Mouse (Mus musculus) spleen, postnatal 4 days (tissue): ENCODE results near the gene Stk17b.
"Not testable (repeated sequence)": the region's sequence is repeated elsewhere in the genome, so short reads cannot be mapped to it uniquely, and the experiment has no call there.

Source experiments
- DNase-seq, 2 experiments: peaks; one replicate each; pipeline ENCODE4 v3.0.0; 2022; ENCODE audit warnings: low spot score in 2 of 2

Stk17b gene

DNA sequence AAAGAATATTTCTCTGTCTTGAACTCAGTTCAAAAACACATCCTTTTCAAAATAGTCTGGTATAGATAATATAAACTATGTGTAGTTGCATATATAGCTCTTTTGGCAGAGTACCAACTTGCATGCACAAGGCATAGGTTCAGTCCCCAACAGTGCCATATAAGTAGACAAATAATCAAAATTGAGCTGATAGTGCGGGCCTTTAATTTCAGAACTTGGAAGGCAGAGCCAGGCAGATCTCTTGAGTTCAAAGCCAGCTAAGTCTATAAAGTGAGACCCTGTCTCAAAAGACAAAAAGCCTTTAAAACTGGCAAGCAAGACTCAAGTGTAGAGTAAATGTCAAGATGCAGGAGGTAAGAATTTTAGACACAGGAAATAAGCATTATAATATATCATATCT lies 2.1 kb downstream of the Stk17b start:
- no peak for DNase-seq

DNA sequence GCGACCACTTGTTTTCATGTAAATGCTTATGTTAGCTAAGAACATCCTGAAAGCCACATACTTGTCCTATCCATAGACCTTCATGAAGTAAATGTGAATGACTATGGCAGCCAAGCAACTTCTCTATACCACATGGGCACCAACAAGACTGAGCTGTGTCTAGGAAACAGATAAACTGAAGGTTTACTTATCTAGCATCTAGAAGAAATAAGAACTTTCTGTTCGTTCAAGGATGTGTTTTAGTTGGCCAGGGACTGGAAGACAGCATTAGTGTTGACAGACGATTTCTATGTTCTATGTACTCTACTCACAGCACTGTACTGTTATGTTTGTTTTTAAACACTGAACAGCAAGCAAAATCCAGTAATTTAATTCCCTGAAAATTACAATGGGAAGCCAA lies 2.9 kb downstream of the Stk17b start:
- no peak for DNase-seq

- DNase-seq = no peak
Measured at GRCm38 (mm10) chr1:53781311-53781710, 3.7 kb downstream of the Stk17b start.

DNA sequence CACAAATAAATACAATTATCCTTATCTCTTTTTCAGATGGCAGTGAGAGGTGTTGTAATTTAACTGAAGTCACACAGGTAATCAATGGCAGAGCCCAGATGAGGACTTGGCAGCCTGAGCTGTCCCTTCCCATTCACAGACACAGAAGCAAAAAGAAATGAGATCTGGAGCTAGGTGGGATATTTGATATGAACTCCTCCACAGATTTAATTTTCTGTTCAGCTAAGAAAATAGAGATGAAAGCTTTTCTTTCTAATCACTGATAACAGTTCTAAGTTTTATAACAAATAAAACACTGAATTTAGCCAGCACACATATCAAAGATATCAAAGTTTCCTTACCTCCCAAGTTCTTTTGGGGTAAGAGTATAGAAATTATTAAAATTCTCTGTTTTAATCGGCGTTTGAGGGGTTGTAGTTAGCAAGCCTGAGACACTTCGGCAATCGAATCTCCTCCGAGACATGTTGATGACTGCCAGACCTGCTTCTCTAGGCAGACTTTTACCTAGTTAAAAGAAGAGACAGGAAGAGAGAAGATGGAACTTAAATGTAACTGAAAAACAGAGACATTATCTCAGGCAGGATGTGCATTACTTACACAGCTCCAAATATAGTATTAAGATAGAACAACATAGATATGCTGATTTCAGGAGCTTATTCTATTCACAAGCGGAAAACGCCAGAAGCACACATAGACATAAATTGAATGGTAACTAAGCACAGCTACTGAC lies 8.7 kb downstream of the Stk17b start:
- no peak for DNase-seq

DNA sequence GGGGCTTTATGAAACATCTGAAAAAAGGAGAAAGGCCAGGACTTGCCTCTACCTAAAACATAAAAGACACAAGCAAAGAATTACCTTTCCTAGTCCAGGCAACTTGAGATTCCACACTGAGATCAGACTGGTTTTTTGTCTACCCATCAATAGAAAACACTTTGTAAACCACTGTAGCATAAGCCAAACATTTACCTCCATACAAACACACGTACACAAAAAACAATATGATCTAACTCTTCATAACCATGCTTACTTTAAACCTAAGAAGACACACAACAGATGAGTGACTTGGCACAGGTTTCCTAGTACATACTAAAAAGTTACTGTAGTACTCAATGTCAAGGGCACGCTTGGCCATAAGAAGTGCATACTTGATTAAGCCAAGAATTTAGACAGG lies 9.5 kb downstream of the Stk17b start:
- no peak for DNase-seq

GRCm38 (mm10) chr1:53775036-53775435 lies 10.0 kb downstream of the Stk17b start:
- DNase-seq = no peak

GRCm38 (mm10) chr1:53774571-53774970 lies 10.5 kb downstream of the Stk17b start:
- no peak for DNase-seq

- peak; percentile 70 to 74 for DNase-seq
Measured at GRCm38 (mm10) chr1:53773994-53774393, 11.0 kb downstream of the Stk17b start.

GRCm38 (mm10) chr1:53772967-53773366 lies 12.1 kb downstream of the Stk17b start:
- no peak for DNase-seq

DNA sequence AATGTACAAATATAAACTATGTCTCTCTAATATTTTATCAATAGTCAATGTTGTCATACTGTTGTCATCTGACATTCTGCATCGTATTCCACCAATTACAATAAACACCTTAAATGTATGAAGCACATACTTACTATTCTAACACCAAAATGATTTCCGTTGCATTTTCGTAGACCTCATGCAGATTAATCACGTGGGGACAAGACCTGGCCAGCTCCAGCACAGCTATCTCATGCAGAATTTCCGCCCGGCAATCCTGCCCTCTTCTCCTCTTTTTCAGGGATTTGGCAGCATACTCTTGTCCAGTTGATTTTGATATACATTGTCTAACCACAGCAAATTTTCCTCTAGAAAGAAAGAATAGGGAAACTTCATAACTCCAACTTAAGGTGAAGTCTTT lies 13.5 kb downstream of the Stk17b start:
- DNase-seq = no peak

DNA sequence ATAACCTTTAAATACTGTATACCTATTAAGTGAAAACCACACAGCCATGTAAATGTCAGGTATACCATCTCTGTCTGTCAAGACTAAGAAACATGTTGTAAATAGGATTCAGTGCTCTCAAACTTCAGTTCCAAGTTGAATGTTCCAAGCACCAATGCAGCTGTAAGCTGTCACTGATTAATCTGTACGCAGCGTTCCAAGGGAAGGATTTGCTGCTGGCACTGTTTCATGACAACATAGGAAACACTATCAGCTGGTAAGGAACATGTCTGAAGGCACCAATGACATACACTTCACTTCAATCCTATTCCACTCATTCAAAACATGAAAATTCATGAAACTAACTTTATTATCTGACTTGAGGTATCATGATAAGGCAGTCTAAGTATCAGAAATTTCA lies 18.9 kb downstream of the Stk17b start:
- no peak for DNase-seq

- DNase-seq = no peak
Measured at GRCm38 (mm10) chr1:53757316-53757715, 27.7 kb downstream of the Stk17b start.

DNA sequence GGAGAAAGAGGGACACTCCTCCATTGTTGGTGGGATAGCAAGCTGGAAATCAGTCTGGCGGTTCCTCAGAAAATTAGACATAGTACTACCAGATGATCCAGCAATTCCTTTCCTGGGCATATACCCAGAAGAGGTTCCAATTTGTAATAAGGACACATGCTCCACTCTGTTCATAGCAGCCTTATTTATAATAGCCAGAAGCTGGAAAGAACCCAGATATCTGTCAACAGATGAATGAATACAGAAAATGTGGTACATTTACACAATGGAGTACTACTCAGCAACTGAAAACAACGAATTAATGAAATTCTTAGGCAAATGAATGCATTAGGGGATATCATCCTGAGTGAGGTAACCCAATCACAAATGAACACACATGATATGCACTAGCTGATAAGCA lies 31.5 kb downstream of the Stk17b start:
- not testable (repeated sequence) for DNase-seq

- no peak for DNase-seq
Measured at GRCm38 (mm10) chr1:53751144-53751543, 33.9 kb downstream of the Stk17b start.

- not testable (repeated sequence) for DNase-seq
Measured at GRCm38 (mm10) chr1:53750697-53751096, 34.3 kb downstream of the Stk17b start.

DNA sequence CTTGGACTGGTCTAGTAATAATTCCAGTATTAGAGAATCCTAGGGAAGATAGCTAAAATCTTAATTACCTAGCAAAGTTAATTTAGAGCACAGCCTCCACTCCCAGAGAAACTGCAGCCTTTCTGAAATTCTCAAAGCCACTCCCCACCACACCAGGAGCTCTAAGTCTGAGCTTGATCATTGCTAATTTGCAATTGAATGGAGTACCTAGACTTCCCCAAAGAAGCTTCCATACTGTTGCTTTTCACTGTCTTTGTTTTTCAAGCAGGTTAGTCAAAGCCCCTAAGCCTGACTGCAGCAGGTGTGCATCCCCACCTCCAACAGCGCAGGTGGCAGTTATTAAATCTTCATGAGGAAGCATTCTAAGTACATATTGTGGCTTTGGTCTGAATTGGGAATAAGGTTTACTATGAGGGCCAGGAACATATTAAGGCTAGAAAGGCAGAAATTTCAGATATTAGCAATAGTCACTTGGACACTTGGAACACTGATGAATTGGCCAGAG lies 35.1 kb downstream of the Stk17b start:
- DNase-seq = not testable (repeated sequence)

DNA sequence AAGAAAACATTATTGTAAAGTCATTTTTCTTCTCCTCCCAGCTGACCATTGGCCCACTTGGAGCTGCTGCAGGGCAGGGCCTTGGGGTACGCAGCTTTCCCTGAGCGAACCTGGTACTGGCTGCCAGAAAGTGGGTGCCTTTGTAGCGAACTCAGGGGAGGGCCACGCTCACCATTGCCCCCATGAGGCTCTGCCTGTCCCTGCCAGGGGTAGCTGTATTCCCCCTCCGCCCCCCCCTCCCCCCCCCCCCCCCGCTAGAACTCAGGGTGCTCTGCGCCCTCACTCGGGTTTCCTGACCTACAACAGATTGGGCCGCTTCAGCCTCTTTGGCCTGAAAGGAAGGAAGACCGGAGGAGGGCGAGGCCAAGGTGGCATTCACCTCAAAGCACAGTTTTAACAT lies 36.5 kb downstream of the Stk17b start:
- no peak for DNase-seq

DNA sequence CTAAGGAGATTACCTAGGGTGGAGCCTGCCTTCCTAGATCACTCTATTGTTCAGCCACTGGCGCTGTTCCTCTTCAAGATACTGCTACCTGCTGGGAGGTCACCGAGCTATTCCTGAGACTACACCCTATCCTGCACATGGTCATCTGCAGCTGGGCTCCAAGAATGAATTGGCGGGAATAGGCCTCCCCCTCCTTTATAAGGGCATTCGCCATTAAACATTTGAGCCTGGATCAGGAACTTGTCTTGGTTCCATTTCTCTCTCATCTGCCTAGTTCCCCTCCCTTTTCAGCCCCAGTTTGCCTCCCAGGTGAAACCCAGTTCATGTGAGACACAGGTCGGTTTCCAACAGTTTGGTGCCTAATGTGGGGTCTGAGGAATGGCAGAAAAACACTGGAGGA lies 39.0 kb downstream of the Stk17b start:
- DNase-seq = no peak

- DNase-seq = no peak
Measured at GRCm38 (mm10) chr1:53741742-53742458, 43.1 kb downstream of the Stk17b start.

- no peak for DNase-seq
Measured at GRCm38 (mm10) chr1:53740777-53741336, 44.2 kb downstream of the Stk17b start.

DNA sequence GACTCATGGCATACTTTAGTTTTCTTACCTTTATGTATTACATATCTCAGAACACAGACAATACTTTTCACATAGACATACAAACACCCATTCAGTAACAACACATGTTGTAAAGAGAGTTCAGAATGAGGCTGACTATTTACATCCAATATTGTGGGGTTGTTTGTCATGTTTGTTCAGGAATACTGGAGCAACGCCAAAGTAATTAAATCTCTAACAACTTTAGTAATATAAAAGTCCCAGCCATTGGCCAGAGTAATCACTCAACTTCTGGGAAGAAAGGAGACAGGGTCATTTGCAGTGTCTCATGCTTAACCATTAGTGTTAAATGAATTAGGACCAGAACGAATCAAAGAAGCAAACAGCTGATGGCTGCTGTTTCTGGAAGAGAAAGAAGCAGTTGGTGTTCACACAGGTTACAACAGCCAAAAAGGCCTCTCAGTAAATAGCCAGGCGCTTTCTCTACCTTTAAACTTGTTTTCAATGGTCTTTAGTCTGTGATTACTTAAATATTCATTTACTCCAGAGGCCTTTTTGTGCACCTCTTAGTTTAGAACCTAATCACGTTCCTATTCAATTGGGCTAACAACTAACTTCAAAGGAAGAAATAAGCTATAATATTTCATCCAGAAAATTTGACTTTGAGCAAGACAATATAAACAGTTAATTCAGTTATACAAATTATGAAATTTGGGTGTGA lies 44.8 kb downstream of the Stk17b start:
- DNase-seq = not testable (repeated sequence)

GRCm38 (mm10) chr1:53736583-53736982 lies 48.4 kb downstream of the Stk17b start:
- no peak for DNase-seq
